Mouse (Mus musculus) thymus, postnatal 4 days (tissue): ENCODE data around the gene Olfr1360.

Experiments used
- DNase-seq: peaks from one replicate; pipeline ENCODE4 v3.0.0; 2021

The Olfr1360 gene

GRCm38 (mm10) chr13:21642418-21642817 is 34.8 kb downstream of the Olfr1360 start, which contains the start of gene Olfr11:
TSS of gene Olfr11 (minus strand) at chr13:21642518.
- no peak for DNase-seq
